Mouse (Mus musculus) neural tube, embryonic 14.5 days (tissue): Measurements from ENCODE around the gene Vars2. TPM values are rescaled to one million over a fixed set of nuclear protein-coding genes. Genes with fewer than 3 reads are reported as not detected.

Experiments
- ATAC-seq: fragments of 200-750 bp; cut with Nextera tagmentation; 2 replicates; pipeline ENCODE4 v1.8.0; 2017; ENCODE audit warnings: low read depth, mild to moderate bottlenecking, moderate TSS enrichment, moderate library complexity
- H3K27ac ChIP-seq: fragments of 300-500 bp; sonication (generic); 2 replicates; pipeline ENCODE4 v1.5.1; 2014; ENCODE audit warnings: low read depth, mild to moderate bottlenecking, control low read depth, low read length, moderate library complexity, mixed read lengths
- H3K27me3 ChIP-seq: fragments of 300-500 bp; sonication (generic); 2 replicates; pipeline ENCODE4 v1.6.1; 2014; ENCODE audit warnings: low read length; ENCODE audit not compliant: control insufficient read depth, insufficient read depth
- H3K36me3 ChIP-seq: fragments of 300-500 bp; sonication (generic); 2 replicates; pipeline ENCODE4 v1.6.1; 2014; ENCODE audit warnings: low read length, mixed read lengths; ENCODE audit not compliant: control insufficient read depth, insufficient read depth
- H3K4me1 ChIP-seq: fragments of 300-500 bp; sonication (generic); 2 replicates; pipeline ENCODE4 v1.6.1; 2014; ENCODE audit warnings: low read length; ENCODE audit not compliant: control insufficient read depth, insufficient read depth
- H3K4me2 ChIP-seq: fragments of 300-500 bp; sonication (generic); 2 replicates; pipeline ENCODE4 v1.6.1; 2014; ENCODE audit warnings: mild to moderate bottlenecking, low read depth, low read length, control low read depth
- H3K4me3 ChIP-seq: fragments of 300-500 bp; sonication (generic); 2 replicates; pipeline ENCODE4 v1.5.1; 2014; ENCODE audit warnings: low read depth, low read length, control low read depth, mixed read lengths
- H3K9ac ChIP-seq: fragments of 300-500 bp; sonication (generic); replicated peaks from 2 replicates; pipeline ENCODE4 v1.6.1; 2014; ENCODE audit warnings: low read depth, mild to moderate bottlenecking, control low read depth, low read length, mixed read lengths
- H3K9me3 ChIP-seq: fragments of 300-500 bp; sonication (generic); 2 replicates; pipeline ENCODE4 v1.6.1; 2016; ENCODE audit warnings: low read length; ENCODE audit not compliant: control insufficient read depth
- WGBS: fragments of 180-500 bp; shearing (Covaris S2); extraction: QIAGEN DNeasy Blood & Tissue Kit; methylation state at CpG from one replicate; pipeline ENCODE4 v1.1.7; 2014; 5-methylcytosine and 5-hydroxymethylcytosine counted together
- polyA plus RNA-seq: library from polyadenylated mRNA; unstranded; fragments of >200 nt; fragmentation: Nextera tagmentation; extraction: Ambion mirVana; gene quantifications from 2 replicates; pipeline ENCODE4 v1.2.1, GENCODE M21; 2014

Vars2 gene
- polyA plus RNA-seq, 1 experiment from 2014 or later: 11.7 TPM

- 83% methylated on average over 17 of the region's 17 CpGs for WGBS
- no peaks in the 10 kb centered on the region for H3K27me3 ChIP-seq
- H3K9ac ChIP-seq: no peak overlapping the region
- H3K4me1 ChIP-seq: peaks cover 5% of the 10 kb centered on the region; the same call in 1 of the 2 replicates
- ATAC-seq: no peak
- H3K27ac ChIP-seq: no peak overlapping the region
- peaks cover 10% of the 10 kb centered on the region for H3K36me3 ChIP-seq
- H3K4me3 ChIP-seq: no peak overlapping the region
- H3K9me3 ChIP-seq: no peaks in the 10 kb centered on the region
- peak overlapping the region; percentile 97; the same call in 1 of the 2 replicates for H3K4me2 ChIP-seq
Observed at GRCm38 (mm10) chr17:35665957-35666515, 1.4 kb downstream of the Vars2 start.

GRCm38 (mm10) chr17:35653086-35653485, 14.3 kb downstream of the Vars2 start:
- Histone ChIP-seq H3K9ac (no peak overlapping the region), H3K4me3 (no peak overlapping the region), H3K36me3 (peaks cover 22% of the 10 kb centered on the region), H3K27me3 (no peaks in the 10 kb centered on the region), H3K27ac (no peak overlapping the region), H3K4me2 (no peak overlapping the region), H3K9me3 (no peaks in the 10 kb centered on the region), H3K4me1 (no peaks in the 10 kb centered on the region)
- 88% methylated on average over 2 of the region's 2 CpGs for WGBS
- ATAC-seq: no peak

GRCm38 (mm10) chr17:35649429-35649828, 18.0 kb downstream of the Vars2 start:
- H3K36me3 ChIP-seq: no peaks in the 10 kb centered on the region
- 67% methylated on average over 2 of the region's 2 CpGs for WGBS
- H3K27ac ChIP-seq: no peak overlapping the region
- no peak overlapping the region for H3K9ac ChIP-seq
- H3K27me3 ChIP-seq: no peaks in the 10 kb centered on the region
- no peak overlapping the region for H3K4me2 ChIP-seq
- ATAC-seq: no peak
- H3K4me3 ChIP-seq: no peak overlapping the region
- no peaks in the 10 kb centered on the region for H3K9me3 ChIP-seq
- H3K4me1 ChIP-seq: no peaks in the 10 kb centered on the region

GRCm38 (mm10) chr17:35643609-35644236, 23.7 kb downstream of the Vars2 start, which contains the start of gene Mucl3:
Mucl3 (minus strand) TSS chr17:35643695.
- 80% methylated on average over 13 of the region's 13 CpGs for whole genome bisulfite sequencing
- Histone ChIP-seq H3K4me2 (no peak within 1 kb of the TSS), H3K4me1 (no peaks in the 10 kb centered on the region), H3K27ac (no peak within 1 kb of the TSS), H3K4me3 (no peak within 1 kb of the TSS), H3K9ac (no peak within 1 kb of the TSS), H3K27me3 (no peaks in the 10 kb centered on the region), H3K9me3 (no peaks in the 10 kb centered on the region), H3K36me3 (no peaks in the 10 kb centered on the region)
- no peak for ATAC-seq

GRCm38 (mm10) chr17:35639352-35639751, 28.0 kb downstream of the Vars2 start:
- Histone ChIP-seq H3K36me3 (no peaks in the 10 kb centered on the region), H3K4me1 (no peaks in the 10 kb centered on the region), H3K27me3 (no peaks in the 10 kb centered on the region), H3K9me3 (no peaks in the 10 kb centered on the region), H3K9ac (no peak overlapping the region), H3K4me3 (no peak overlapping the region), H3K27ac (no peak overlapping the region), H3K4me2 (no peak overlapping the region)
- WGBS: 85% methylated on average over 6 of the region's 6 CpGs
- no peak for ATAC-seq

GRCm38 (mm10) chr17:35638475-35639190, 28.8 kb downstream of the Vars2 start:
- Histone ChIP-seq H3K27ac (no peak overlapping the region), H3K4me2 (no peak overlapping the region), H3K4me3 (no peak overlapping the region), H3K27me3 (no peaks in the 10 kb centered on the region), H3K9me3 (no peaks in the 10 kb centered on the region), H3K9ac (no peak overlapping the region), H3K36me3 (no peaks in the 10 kb centered on the region), H3K4me1 (0 out of 2 replicates have a peak, but pooled peaks cover 3% of the 10 kb centered on the region)
- 26% methylated on average over 14 of the region's 14 CpGs for WGBS
- peak; percentile 82 for ATAC-seq

- WGBS: 43% methylated on average over 5 of the region's 5 CpGs
- Histone ChIP-seq H3K4me1 (0 out of 2 replicates have a peak, but pooled peaks cover 3% of the 10 kb centered on the region), H3K4me3 (no peak overlapping the region), H3K9ac (no peak overlapping the region), H3K27me3 (no peaks in the 10 kb centered on the region), H3K36me3 (no peaks in the 10 kb centered on the region), H3K27ac (no peak overlapping the region), H3K9me3 (no peaks in the 10 kb centered on the region), H3K4me2 (no peak overlapping the region)
- no peak for ATAC-seq
Observed at GRCm38 (mm10) chr17:35636363-35636762, 31.0 kb downstream of the Vars2 start.

GRCm38 (mm10) chr17:35635699-35636111, 31.7 kb downstream of the Vars2 start:
- H3K27ac ChIP-seq: no peak overlapping the region
- 1% methylated on average over 15 of the region's 15 CpGs for WGBS
- ATAC-seq: peak; percentile 65
- H3K9ac ChIP-seq: no peak overlapping the region
- no peaks in the 10 kb centered on the region for H3K27me3 ChIP-seq
- peak overlapping the region; percentile 8 for H3K4me3 ChIP-seq
- H3K4me1 ChIP-seq: 0 out of 2 replicates have a peak, but pooled peaks cover 3% of the 10 kb centered on the region
- H3K4me2 ChIP-seq: peak overlapping the region; percentile 38
- no peaks in the 10 kb centered on the region for H3K36me3 ChIP-seq
- H3K9me3 ChIP-seq: no peaks in the 10 kb centered on the region

- H3K36me3 ChIP-seq: no peaks in the 10 kb centered on the region
- ATAC-seq: no peak
- no peaks in the 10 kb centered on the region for H3K27me3 ChIP-seq
- H3K27ac ChIP-seq: no peak overlapping the region
- no peak overlapping the region for H3K4me3 ChIP-seq
- 0 out of 2 replicates have a peak, but pooled peaks cover 3% of the 10 kb centered on the region for H3K4me1 ChIP-seq
- H3K9ac ChIP-seq: no peak overlapping the region
- no peaks in the 10 kb centered on the region for H3K9me3 ChIP-seq
- 83% methylated on average over 3 of the region's 3 CpGs for WGBS
- H3K4me2 ChIP-seq: no peak overlapping the region
Observed at GRCm38 (mm10) chr17:35635202-35635601, 32.2 kb downstream of the Vars2 start.
